Comparison of ENCODE assay signal across 19 mouse cellular contexts in genomic region chr4:131685544-131685943, GRCm38 (mm10).
DNase-seq lines count a peak whose midpoint lies in the region; ATAC-seq and TF ChIP-seq lines count a peak whose summit lies in the region.
"Had no signal": no experiment of that assay in that cellular context is flagged by ENCODE, and none has a peak within 500 bp of the region (broad histone marks: within the 10 kb centered on the region; RNA-seq: fewer than 3 reads in every experiment).

No protein-coding gene starts in this region.

- peaks cover 4% of the 10 kb centered on the region; the same call in 1 of the 2 replicates for H3K4me1 ChIP-seq in embryonic facial prominence, embryonic 14.5 days (ENCODE audit: control insufficient read depth, insufficient read depth, low read length)
- no peaks in the 10 kb centered on the region for H3K4me1 ChIP-seq in intestine, embryonic 15.5 days (replicated peaks)
- H3K4me1 ChIP-seq in intestine, postnatal 0 days (replicated peaks; ENCODE audit: control insufficient read depth, insufficient read depth, low read length) = 0 out of 2 replicates have a peak, but pooled peaks cover 3% of the 10 kb centered on the region
- no peaks in the 10 kb centered on the region for H3K4me1 ChIP-seq in stomach, postnatal 0 days (replicated peaks; ENCODE audit: control insufficient read depth, insufficient read depth)
- H3K4me1 ChIP-seq: embryonic facial prominence, embryonic 12.5 days had no signal

- H3K27ac ChIP-seq in embryonic facial prominence, embryonic 14.5 days (replicated peaks; ENCODE audit: low read depth, low read length) = peak overlapping the region; percentile 23; the same call in 1 of the 2 replicates
- H3K27ac ChIP-seq in intestine, embryonic 15.5 days = no peak overlapping the region
- H3K27ac ChIP-seq in intestine, postnatal 0 days (ENCODE audit: low read depth, low read length) = peak overlapping the region; percentile 60; the same call in 1 of the 2 replicates
- no peak overlapping the region for H3K27ac ChIP-seq in stomach, postnatal 0 days (replicated peaks)
- H3K27ac ChIP-seq: embryonic facial prominence, embryonic 12.5 days; forebrain, embryonic 13.5 days; forebrain, embryonic 15.5 days had no signal

- no peaks in the 10 kb centered on the region for H3K9me3 ChIP-seq in embryonic facial prominence, embryonic 14.5 days (ENCODE audit: control insufficient read depth, low read length)
- H3K9me3 ChIP-seq in intestine, embryonic 15.5 days = 0 out of 2 replicates have a peak, but pooled peaks cover 3% of the 10 kb centered on the region
- H3K9me3 ChIP-seq in intestine, postnatal 0 days (ENCODE audit: control insufficient read depth) = no peaks in the 10 kb centered on the region
- H3K9me3 ChIP-seq in stomach, postnatal 0 days (ENCODE audit: control insufficient read depth, low read length) = no peaks in the 10 kb centered on the region
- H3K9me3 ChIP-seq: embryonic facial prominence, embryonic 12.5 days; forebrain, embryonic 13.5 days; forebrain, embryonic 15.5 days had no signal

- WGBS in embryonic facial prominence, embryonic 14.5 days = 87% methylated on average over 4 of the region's 4 CpGs
- WGBS in intestine, embryonic 15.5 days = 62% methylated on average over 4 of the region's 4 CpGs
- WGBS in intestine, postnatal 0 days = 50% methylated on average over 4 of the region's 4 CpGs
- WGBS in stomach, postnatal 0 days = 90% methylated on average over 4 of the region's 4 CpGs

- no peak for ATAC-seq in embryonic facial prominence, embryonic 14.5 days (ENCODE audit: low read depth)
- ATAC-seq in intestine, embryonic 15.5 days = peak; percentile 69
- ATAC-seq in intestine, postnatal 0 days = peak; percentile 81
- ATAC-seq in stomach, postnatal 0 days (ENCODE audit: low FRiP score, low TSS enrichment) = no peak
- ATAC-seq: forebrain, embryonic 13.5 days; forebrain, embryonic 15.5 days; forebrain, postnatal 0 days had no signal

- TF ChIP-seq CTCF in intestine, postnatal 0 days (IDR thresholded peaks at IDR 0.05; ENCODE audit: low read depth) = no peak
- TF ChIP-seq CTCF in stomach, postnatal 0 days (IDR thresholded peaks at IDR 0.05; ENCODE audit: low read depth) = no peak

- H3K4me2 ChIP-seq in embryonic facial prominence, embryonic 14.5 days (ENCODE audit: low read depth, low read length) = no peak overlapping the region
- no peak overlapping the region for H3K4me2 ChIP-seq in intestine, embryonic 15.5 days (replicated peaks)
- no peak overlapping the region for H3K4me2 ChIP-seq in intestine, postnatal 0 days (replicated peaks; ENCODE audit: low read depth)
- H3K4me2 ChIP-seq in stomach, postnatal 0 days (replicated peaks; ENCODE audit: low read depth) = no peak overlapping the region
- H3K4me2 ChIP-seq: embryonic facial prominence, embryonic 12.5 days; forebrain, embryonic 13.5 days; forebrain, embryonic 15.5 days had no signal

- H3K9ac ChIP-seq in embryonic facial prominence, embryonic 14.5 days (ENCODE audit: low read depth, low read length) = no peak overlapping the region
- no peak overlapping the region for H3K9ac ChIP-seq in intestine, embryonic 15.5 days
- no peak overlapping the region for H3K9ac ChIP-seq in intestine, postnatal 0 days (ENCODE audit: low read depth, low read length)
- no peak overlapping the region for H3K9ac ChIP-seq in stomach, postnatal 0 days (ENCODE audit: low read length)
- H3K9ac ChIP-seq: embryonic facial prominence, embryonic 12.5 days; forebrain, embryonic 13.5 days; forebrain, embryonic 15.5 days; forebrain, postnatal 0 days had no signal

- H3K4me3 ChIP-seq in embryonic facial prominence, embryonic 14.5 days (ENCODE audit: low read depth, low read length) = no peak overlapping the region
- no peak overlapping the region for H3K4me3 ChIP-seq in intestine, embryonic 15.5 days (replicated peaks)
- H3K4me3 ChIP-seq in intestine, postnatal 0 days (ENCODE audit: low read depth, low read length) = no peak overlapping the region
- no peak overlapping the region for H3K4me3 ChIP-seq in stomach, postnatal 0 days (ENCODE audit: low read depth, low read length)
- H3K4me3 ChIP-seq: embryonic facial prominence, embryonic 12.5 days; forebrain, embryonic 13.5 days; forebrain, embryonic 15.5 days had no signal

- H3K27me3 ChIP-seq in embryonic facial prominence, embryonic 14.5 days (replicated peaks; ENCODE audit: control insufficient read depth, insufficient read depth, low read length) = no peaks in the 10 kb centered on the region
- no peaks in the 10 kb centered on the region for H3K27me3 ChIP-seq in intestine, embryonic 15.5 days (replicated peaks)
- no peaks in the 10 kb centered on the region for H3K27me3 ChIP-seq in intestine, postnatal 0 days (replicated peaks; ENCODE audit: control insufficient read depth, insufficient read depth, low read length)
- H3K27me3 ChIP-seq in stomach, postnatal 0 days (ENCODE audit: control insufficient read depth, insufficient read depth, low read length) = no peaks in the 10 kb centered on the region
- H3K27me3 ChIP-seq: embryonic facial prominence, embryonic 12.5 days; forebrain, embryonic 13.5 days; forebrain, embryonic 15.5 days had no signal

- no peak for DNase-seq in embryonic facial prominence, embryonic 14.5 days (ENCODE audit: low spot score)
- DNase-seq in lung, postnatal 4 days = no peak
- DNase-seq in stomach, postnatal 0 days (ENCODE audit: low spot score) = no peak
- DNase-seq: adrenal gland, adult 2 months; adrenal gland, postnatal 10 days; adrenal gland, postnatal 25 days; cerebellum, adult 11 months; cerebellum, adult 18-20 months; cerebellum, adult 8-10 months; cerebellum, adult 9-11 months; cerebellum, postnatal 14 days; cerebellum, postnatal 36 days; embryo, embryonic 11 days; forebrain, postnatal 0 days had no signal

- no peak for TF ChIP-seq EP300 in stomach, postnatal 0 days (optimal IDR thresholded peaks at IDR 0.05)

- no peaks in the 10 kb centered on the region for H3K36me3 ChIP-seq in embryonic facial prominence, embryonic 14.5 days (ENCODE audit: control insufficient read depth, insufficient read depth, low read length)
- H3K36me3 ChIP-seq in intestine, embryonic 15.5 days = no peaks in the 10 kb centered on the region
- no peaks in the 10 kb centered on the region for H3K36me3 ChIP-seq in intestine, postnatal 0 days (ENCODE audit: control insufficient read depth, insufficient read depth)
- no peaks in the 10 kb centered on the region for H3K36me3 ChIP-seq in stomach, postnatal 0 days (ENCODE audit: control insufficient read depth, insufficient read depth, low read length)
- H3K36me3 ChIP-seq: embryonic facial prominence, embryonic 12.5 days; forebrain, embryonic 15.5 days had no signal

Comparison
In these comparisons a context has a peak if more than half of its experiments do, and no peak if none do; other contexts are left out.
1. H3K27ac ChIP-seq: peak in embryonic facial prominence, embryonic 14.5 days (single experiment) and intestine, postnatal 0 days (single experiment); none in intestine, embryonic 15.5 days (single experiment) and stomach, postnatal 0 days (single experiment).
2. ATAC-seq: peak in intestine, embryonic 15.5 days (single experiment) and intestine, postnatal 0 days (single experiment); none in embryonic facial prominence, embryonic 14.5 days (single experiment) and stomach, postnatal 0 days (single experiment).